Mouse (Mus musculus): ENCODE measurements around the gene Aven. TPM values are rescaled to one million over a fixed set of nuclear protein-coding genes. Genes with fewer than 3 reads are reported as not detected.

Aven gene
- total RNA-seq, 1 experiment from 2014 or later: 14.1 TPM

DNA sequence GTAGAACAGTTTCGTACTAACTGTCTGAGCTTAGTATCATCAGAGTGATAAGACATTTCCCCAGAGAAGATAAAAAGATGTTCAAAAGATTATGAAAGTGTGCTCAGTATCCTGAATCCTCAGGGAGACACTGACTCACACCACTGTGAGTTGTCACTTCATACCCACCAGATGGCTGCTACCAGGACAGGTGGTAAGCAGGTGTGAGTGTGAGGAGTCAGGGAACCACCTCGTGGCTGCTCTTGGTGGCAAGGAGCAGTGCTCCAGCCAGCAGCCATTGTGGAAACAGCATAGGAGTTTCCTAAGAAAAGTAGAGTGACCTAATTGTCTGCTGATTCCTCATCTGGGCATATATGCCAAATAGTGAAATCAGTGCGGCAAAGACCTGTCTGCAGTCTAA, 113.8 kb downstream of the Aven start:
- ATAC-seq (ENCODE audit: extremely low read depth, insufficient number of reproducible peaks, low FRiP score, poor library complexity, severe bottlenecking): no peak

DNA sequence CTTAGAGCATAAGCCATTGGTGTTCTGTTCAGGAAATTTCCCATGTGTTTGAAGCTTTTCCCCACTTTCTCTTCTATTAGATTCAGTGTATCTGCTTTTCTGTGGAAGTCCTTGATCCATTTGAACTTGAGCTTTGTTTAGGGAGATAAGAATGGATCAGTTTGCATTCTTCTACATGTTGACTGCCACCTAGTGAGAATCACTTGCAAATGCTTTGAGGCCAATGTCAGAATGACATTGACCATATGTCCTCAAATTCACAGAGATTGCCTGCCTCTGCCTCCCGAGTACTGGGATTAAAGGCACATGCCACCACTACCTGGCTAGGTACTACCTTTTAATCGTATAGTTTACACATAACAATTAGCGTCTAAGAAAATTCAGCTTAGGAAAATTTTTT, 119.9 kb downstream of the Aven start:
- ATAC-seq (ENCODE audit: extremely low read depth, insufficient number of reproducible peaks, low FRiP score, poor library complexity, severe bottlenecking): no peak

DNA sequence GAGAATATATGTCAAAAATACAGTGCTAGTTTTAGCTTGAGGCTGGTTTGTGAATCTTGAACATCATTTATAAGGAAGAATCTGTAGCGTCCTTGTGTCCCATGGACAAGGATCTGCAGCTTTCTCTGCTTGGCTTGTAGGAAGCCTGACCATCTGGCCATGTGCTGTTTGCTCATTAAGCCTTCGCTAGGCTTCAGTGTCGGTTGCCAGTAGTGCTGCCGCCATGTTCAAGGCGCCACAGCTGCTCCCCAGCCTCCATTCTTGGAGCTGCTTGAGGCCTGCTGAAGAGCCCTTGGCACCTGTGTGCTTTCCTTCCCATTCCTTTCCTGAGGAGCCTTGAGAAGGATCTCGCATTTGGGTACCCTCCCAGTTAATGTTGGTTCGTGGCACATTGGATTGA, 121.6 kb downstream of the Aven start:
- no peak for ATAC-seq (ENCODE audit: extremely low read depth, insufficient number of reproducible peaks, low FRiP score, poor library complexity, severe bottlenecking)

DNA sequence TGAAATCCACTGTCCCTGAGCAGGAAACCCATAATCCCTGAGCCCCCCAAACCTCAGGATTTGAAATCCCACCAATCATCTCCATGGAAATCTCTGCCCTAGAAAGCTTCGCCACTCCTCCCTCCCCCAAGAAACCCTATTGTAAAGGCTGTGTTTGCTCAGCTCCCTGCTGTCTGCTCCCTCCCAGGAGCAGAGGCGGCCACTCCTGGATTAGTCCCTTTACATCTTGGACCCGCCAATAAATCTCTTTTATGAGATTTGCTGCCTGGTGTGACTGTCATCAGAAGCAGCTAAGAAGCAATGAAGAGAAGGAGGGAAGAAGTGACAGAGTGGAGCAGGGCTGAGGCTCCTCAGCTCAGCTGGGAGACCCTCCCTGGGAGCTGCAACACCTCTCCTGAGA, 124.4 kb downstream of the Aven start:
- ATAC-seq (ENCODE audit: extremely low read depth, insufficient number of reproducible peaks, low FRiP score, poor library complexity, severe bottlenecking): no peak

DNA sequence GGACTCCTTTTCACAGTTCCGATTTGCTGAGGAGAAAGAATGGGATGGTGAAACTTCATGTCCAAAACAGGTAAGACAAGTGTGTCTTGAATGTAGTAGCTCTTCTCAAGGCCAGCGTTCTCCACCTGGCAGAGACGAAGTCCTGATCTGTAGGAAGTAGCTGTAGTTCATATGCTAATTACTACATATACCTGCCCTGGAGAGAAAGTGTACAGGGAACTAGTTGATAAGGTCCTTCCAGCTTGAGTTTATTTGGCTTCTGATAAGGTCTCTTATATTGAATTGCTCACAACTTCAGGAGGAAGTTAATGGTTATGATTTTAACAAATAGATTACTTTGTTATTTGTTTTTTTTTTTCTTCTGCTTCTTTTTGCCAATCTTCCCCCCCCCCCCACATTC, 132.4 kb downstream of the Aven start:
- ATAC-seq (ENCODE audit: extremely low read depth, insufficient number of reproducible peaks, low FRiP score, poor library complexity, severe bottlenecking): no peak

DNA sequence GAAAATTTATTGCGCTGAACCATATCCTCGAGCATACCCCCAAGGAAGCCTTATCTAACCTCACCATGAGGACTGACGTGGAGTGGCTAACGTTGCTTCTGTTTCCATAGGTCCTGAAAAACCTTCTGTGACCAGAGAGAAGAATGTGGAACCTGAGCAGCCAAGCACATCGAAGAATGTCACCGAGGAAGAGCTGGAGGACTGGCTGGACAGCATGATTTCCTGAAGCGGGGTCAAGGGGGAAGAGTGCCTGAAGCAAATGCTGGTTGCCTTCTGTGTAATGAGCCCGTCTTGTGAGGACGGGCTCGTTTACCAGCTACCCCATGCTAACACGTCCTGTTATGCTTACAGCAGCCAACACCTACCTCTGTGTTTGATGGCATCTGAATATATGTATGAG, 137.9 kb downstream of the Aven start:
- ATAC-seq (ENCODE audit: extremely low read depth, insufficient number of reproducible peaks, low FRiP score, poor library complexity, severe bottlenecking): no peak

DNA sequence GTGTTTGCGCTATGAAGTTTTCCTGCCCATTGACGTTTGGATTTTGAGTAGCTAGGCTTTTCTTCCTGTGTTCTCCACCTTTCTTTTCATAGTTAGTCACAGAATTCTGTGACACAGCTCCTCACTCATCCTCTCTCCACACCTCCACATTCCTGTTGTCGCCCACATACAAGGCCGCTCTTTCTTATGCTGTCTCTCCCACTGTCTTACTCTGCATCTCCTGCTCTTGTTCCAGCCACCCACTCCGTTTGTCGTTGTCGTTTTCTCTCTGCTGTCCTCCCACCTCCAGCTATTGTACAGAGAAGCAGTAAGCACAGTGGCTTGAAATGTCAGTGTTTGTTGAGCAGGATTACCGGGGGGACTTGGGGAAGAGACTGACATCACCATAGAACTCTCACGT, 139.8 kb downstream of the Aven start:
- ATAC-seq (ENCODE audit: extremely low read depth, insufficient number of reproducible peaks, low FRiP score, poor library complexity, severe bottlenecking): no peak

DNA sequence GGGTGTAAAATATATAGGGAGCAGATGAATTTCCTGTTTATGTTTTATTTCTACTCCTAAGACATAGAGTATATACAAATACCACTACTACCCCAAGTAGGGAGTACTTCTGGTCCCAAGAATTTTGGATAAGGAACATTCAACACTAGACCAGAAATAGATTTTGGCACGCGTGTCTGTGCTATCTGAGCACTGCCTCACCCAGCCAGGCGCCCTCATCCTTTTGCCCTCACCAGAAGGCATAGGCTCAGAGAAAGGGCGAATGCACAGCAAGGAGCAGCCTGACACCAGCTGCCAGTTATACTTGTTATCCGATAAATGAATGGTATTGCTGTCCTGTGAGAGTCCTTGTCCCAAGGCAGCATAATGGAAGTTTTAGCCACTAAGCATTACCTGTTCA, 144.4 kb downstream of the Aven start:
- no peak for ATAC-seq (ENCODE audit: extremely low read depth, insufficient number of reproducible peaks, low FRiP score, poor library complexity, severe bottlenecking)

DNA sequence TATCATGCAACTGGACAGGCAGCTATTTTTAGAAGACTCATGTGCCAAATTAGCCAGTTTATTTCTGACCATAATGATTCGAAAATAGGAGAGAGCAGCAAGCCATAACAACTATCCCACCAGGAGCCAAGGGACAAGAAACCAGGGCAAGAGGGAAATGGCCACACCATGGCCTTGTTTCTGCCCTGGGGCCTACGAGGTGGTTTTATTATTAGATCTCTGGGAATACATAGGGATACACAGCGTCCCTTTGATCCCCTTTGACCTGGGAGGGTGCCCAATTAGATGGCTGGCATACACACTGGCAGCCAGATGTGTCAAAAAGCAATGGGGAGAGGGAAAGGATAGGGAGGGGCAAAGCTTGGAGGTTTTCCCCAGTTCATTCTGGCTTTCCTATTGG, 161.1 kb downstream of the Aven start:
- ATAC-seq (ENCODE audit: extremely low read depth, insufficient number of reproducible peaks, low FRiP score, poor library complexity, severe bottlenecking): no peak

DNA sequence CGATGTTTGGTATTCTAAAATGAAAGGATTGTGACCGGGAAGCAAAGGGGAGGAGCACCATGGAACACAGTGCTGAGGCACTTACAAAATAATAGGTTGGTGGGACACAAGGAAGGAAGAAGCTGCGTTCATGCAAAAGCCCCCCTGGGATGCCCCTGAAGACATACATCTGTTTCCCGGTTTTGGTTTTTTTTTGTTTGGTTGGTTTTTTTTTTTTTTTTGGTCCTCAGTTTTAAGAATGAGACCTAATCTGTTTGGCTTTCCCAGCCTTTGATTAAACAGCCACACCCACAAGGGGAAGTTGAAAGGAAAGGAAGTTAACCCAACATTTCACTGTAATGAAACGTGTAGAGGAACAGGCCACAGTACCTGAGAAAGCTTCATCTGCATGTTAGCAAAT, 163.4 kb downstream of the Aven start:
- ATAC-seq (ENCODE audit: extremely low read depth, insufficient number of reproducible peaks, low FRiP score, poor library complexity, severe bottlenecking): no peak

DNA sequence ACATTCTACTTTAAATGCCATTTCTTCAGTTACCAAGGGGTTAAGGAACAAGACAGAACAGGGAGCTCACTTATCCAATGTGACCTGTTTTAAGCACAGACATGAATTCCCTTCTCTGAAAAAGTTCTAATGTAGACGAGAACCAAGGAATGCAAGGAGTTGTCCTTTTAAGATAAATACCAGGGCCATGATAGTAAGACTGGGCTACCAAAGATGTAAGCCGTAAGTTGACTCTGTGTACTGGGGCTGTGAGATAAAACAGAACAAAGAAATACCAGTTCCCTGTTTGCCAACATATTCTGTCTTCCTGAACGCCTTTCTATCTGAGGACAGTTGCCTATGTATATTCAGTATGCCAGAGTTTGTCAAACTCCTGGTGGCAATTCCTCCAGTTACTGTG, 176.7 kb downstream of the Aven start:
- no peak for ATAC-seq (ENCODE audit: extremely low read depth, insufficient number of reproducible peaks, low FRiP score, poor library complexity, severe bottlenecking)

DNA sequence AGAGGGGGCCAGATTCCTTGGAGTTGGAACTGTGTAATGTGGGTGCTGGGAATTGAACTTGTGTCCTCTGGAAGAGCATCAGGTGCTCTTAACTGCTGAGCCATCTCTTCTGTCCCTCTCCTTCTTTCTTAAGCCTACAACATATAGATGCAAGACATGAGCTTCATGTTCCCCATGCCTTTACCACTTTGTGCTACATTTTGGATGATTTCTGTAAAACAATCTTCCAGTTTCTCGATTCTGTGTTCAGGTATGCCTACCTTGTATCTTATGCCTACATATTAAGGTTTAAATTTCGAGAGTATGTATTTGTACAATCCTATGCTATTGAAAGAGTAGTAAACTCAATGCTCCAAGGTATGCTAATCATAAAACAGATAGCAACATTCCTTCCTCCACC, 183.4 kb downstream of the Aven start:
- no peak for ATAC-seq (ENCODE audit: extremely low read depth, insufficient number of reproducible peaks, low FRiP score, poor library complexity, severe bottlenecking)

DNA sequence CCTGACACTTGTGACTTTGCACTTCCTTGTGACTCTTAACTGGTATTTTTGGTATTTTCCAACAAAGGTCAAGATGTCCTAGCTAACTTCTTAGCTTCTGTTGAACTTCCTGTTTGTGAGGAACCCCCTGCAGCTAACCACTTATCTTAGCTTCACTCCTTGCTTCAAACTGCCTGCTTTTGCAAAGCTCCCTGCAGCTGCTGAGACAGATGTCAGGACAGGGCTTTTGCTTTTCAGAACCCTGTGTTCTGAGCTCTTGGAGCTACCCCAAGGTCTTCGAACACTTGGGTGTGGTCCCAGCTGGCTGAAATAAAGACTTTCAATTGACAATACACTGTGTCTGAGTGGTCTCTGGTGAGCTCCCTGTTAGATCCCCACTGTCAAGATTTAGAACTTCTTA, 184.0 kb downstream of the Aven start:
- ATAC-seq (ENCODE audit: extremely low read depth, insufficient number of reproducible peaks, low FRiP score, poor library complexity, severe bottlenecking): no peak

DNA sequence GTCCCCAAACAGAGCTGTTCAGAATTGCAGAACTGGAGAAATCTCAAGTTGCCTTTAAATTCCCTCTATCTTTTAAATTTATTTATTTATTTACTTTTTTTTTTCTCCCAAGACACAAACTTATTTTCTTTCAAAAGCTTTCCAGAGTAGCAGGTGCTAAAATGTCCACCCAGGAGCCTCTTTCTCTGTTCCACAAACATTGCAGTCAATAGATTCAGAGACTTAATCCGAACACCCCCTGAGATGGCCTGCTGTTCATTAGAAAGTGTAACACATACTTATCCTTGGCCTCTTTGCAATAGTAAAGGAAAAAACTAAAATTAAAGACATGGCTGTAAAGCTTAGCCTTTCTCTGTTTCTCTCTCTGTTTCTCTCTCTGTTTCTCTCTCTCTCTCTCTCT, 184.5 kb downstream of the Aven start:
- no peak for ATAC-seq (ENCODE audit: extremely low read depth, insufficient number of reproducible peaks, low FRiP score, poor library complexity, severe bottlenecking)

DNA sequence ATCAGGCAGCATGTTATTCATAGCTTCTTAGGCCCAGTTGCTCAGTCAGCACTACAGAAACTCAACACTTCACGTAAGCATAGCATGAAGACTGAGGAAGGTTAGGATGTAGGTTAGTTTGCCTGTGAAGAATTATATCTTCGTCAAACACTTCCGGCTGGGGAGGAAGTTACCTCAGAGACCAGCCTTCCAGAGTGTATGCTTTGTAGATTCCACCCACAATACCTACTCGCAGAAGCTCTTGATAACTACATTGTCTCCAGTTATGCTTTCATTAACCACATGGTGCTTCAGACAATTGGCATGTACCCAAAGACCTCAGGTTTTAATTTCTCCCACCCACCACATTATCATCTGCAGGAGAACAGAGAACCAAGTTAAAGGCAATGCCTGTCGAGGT, 189.1 kb downstream of the Aven start:
- ATAC-seq (ENCODE audit: extremely low read depth, insufficient number of reproducible peaks, low FRiP score, poor library complexity, severe bottlenecking): no peak

Other genes with a start within 250 kb of the Aven start
- not detected in 2 replicates for gene Nutm1, start 233.7 kb upstream of the Aven start, total RNA-seq (2017)
- gene Nop10, start 231.0 kb upstream of the Aven start, total RNA-seq (2017): 34.6 and 45.7 TPM in 2 replicates
- 376 and 406 TPM in 2 replicates for gene Slc12a6, start 227.1 kb upstream of the Aven start, total RNA-seq (2017)
- 2.0 TPM in 1 of 2 replicates, not detected in the other for gene Gm21985, start 226.7 kb upstream of the Aven start, total RNA-seq (2017)
- gene Emc4, start 124.9 kb upstream of the Aven start, total RNA-seq (2017): 20.7 and 29.3 TPM in 2 replicates
- 13.5 and 15.6 TPM in 2 replicates for gene Katnbl1, start 113.8 kb upstream of the Aven start, total RNA-seq (2017)
- gene Emc7, start 38.0 kb upstream of the Aven start, total RNA-seq (2017): 8.7 and 9.9 TPM in 2 replicates
- gene Chrm5, start 12.2 kb upstream of the Aven start, total RNA-seq (2017): not detected in 2 replicates